Mouse (Mus musculus) heart, adult 18-20 months (tissue): Measurements from ENCODE around the gene Cldn16. TPM values are rescaled to one million over a fixed set of nuclear protein-coding genes. Genes with fewer than 3 reads are reported as not detected.

ENCODE experiments used
- total RNA-seq, 2 experiments: library from RNA; stranded (reverse); gene quantifications; 2 replicates each; pipeline ENCODE4 v1.2.3; 2021

The Cldn16 gene
- total RNA-seq, 2 experiments from 2014 or later: not detected

Other genes with a start within 250 kb of the Cldn16 start
- under 1 TPM; 0.27 to 0.54 TPM for gene Cldn1, start 91.3 kb upstream of the Cldn16 start, total RNA-seq
- gene Tmem207, start 63.6 kb downstream of the Cldn16 start, total RNA-seq: not detected
- 1 to 10 TPM; 3.4 TPM for gene Il1rap, start 118.6 kb downstream of the Cldn16 start, total RNA-seq